Mouse (Mus musculus) liver, embryonic 16.5 days (tissue): ENCODE results near the gene Tmem178b. TPM values are rescaled to one million over a fixed set of nuclear protein-coding genes. Genes with fewer than 3 reads are reported as not detected.

Experiments
- ATAC-seq: fragments of 200-750 bp; cut with Nextera tagmentation; 2 replicates; pipeline ENCODE4 v1.8.0; 2017; ENCODE audit warnings: low read depth, mild to moderate bottlenecking, moderate number of reproducible peaks, moderate library complexity
- H3K27ac ChIP-seq: fragments of 300-500 bp; sonication (generic); 2 replicates; pipeline ENCODE4 v1.5.1; 2014; ENCODE audit warnings: mild to moderate bottlenecking, low read length
- H3K27me3 ChIP-seq: fragments of 300-500 bp; sonication (generic); 2 replicates; pipeline ENCODE4 v1.6.1; 2014; ENCODE audit warnings: low read depth, low read length, mixed read lengths; ENCODE audit not compliant: control insufficient read depth, insufficient read depth
- H3K36me3 ChIP-seq: fragments of 300-500 bp; sonication (generic); 2 replicates; pipeline ENCODE4 v1.6.1; 2014; ENCODE audit warnings: mild to moderate bottlenecking; ENCODE audit not compliant: control insufficient read depth, insufficient read depth
- H3K4me1 ChIP-seq: fragments of 300-500 bp; sonication (generic); 2 replicates; pipeline ENCODE4 v1.6.1; 2014; ENCODE audit warnings: low read depth, low read length, mixed read lengths; ENCODE audit not compliant: control insufficient read depth
- H3K4me2 ChIP-seq: fragments of 300-500 bp; sonication (generic); 2 replicates; pipeline ENCODE4 v1.6.1; 2014; ENCODE audit warnings: low read depth, low read length, mixed read lengths
- H3K4me3 ChIP-seq: fragments of 300-500 bp; sonication (generic); 2 replicates; pipeline ENCODE4 v1.5.1; 2014; ENCODE audit warnings: low read depth, mild to moderate bottlenecking, low read length
- H3K9ac ChIP-seq: fragments of 300-500 bp; sonication (generic); 2 replicates; pipeline ENCODE4 v1.6.1; 2014; ENCODE audit warnings: low read depth, low read length
- H3K9me3 ChIP-seq: fragments of 300-500 bp; sonication (generic); replicated peaks from 2 replicates; pipeline ENCODE4 v1.6.1; 2016; ENCODE audit warnings: low read length; ENCODE audit not compliant: control insufficient read depth
- WGBS: fragments of 180-500 bp; shearing (Covaris S2); extraction: QIAGEN DNeasy Blood & Tissue Kit; methylation state at CpG from one replicate; pipeline ENCODE4 v1.1.7; 2014; ENCODE audit not compliant: insufficient replicate concordance; 5-methylcytosine and 5-hydroxymethylcytosine counted together
- polyA plus RNA-seq: library from polyadenylated mRNA; unstranded; fragments of >200 nt; fragmentation: Nextera tagmentation; extraction: Ambion mirVana; gene quantifications from 2 replicates; pipeline ENCODE4 v1.2.1, GENCODE M21; 2015

Tmem178b gene
- polyA plus RNA-seq, 1 experiment from 2014 or later: not detected

DNA sequence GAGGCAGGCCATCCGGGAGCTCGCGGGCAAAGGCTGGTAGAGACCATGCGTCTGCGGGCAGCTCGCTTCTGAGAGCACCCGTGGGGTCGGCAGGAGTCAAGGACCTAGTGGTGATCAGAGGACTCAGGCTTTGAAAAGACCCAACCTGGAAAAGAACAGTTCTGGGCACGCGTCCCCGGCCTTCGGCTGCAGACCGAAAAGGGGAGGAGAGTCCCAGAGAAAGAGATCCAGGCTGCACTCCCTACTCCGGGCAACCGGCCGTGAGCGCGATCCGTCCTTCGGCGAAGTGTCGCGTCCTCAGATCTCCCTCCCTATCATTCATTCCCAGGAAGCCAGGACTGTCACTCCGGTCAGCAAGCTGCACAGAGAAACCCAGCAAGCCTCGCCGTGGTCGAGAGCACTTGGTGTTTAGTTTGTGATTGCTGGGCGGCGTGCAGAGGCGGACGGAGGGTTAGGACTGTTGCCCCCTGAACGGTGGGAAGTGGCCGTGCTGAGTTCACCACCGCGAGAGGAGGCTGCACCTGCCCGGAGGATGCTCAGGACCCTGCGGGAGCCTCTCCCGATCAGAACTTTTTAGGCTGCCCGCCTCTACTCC, 668 bp upstream of the Tmem178b start:
- H3K36me3 ChIP-seq: no peaks in the 10 kb centered on the region
- H3K27ac ChIP-seq: no peak overlapping the region
- H3K4me2 ChIP-seq: peak overlapping the region; percentile 48
- WGBS: 1% methylated on average over 39 of the region's 39 CpGs
- no peak for ATAC-seq
- H3K4me1 ChIP-seq: no peaks in the 10 kb centered on the region
- peak overlapping the region; percentile 33 for H3K4me3 ChIP-seq
- no peaks in the 10 kb centered on the region for H3K9me3 ChIP-seq
- no peak overlapping the region for H3K9ac ChIP-seq
- H3K27me3 ChIP-seq: peaks cover 55% of the 10 kb centered on the region

DNA sequence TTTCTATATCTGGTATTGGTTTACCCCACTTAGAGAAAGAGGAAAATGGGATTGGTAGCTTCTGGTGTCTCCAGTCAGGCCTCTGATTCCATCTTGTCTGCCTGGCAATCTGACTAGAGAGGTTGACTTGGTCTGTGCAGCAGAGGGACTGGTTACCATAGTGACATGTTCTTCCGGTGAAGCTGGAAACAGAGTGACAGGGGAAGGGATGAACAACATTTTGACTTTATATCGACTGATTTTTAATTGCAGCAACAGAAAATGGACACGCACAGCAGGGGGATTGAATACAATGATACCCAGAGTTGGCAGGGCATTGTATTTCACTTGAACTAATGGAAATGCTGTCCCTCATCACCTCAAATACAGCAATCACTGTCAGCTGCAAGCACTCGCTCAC, 2.1 kb downstream of the Tmem178b start:
- no peaks in the 10 kb centered on the region for H3K36me3 ChIP-seq
- ATAC-seq: no peak
- no peaks in the 10 kb centered on the region for H3K4me1 ChIP-seq
- no peaks in the 10 kb centered on the region for H3K9me3 ChIP-seq
- H3K4me2 ChIP-seq: no peak overlapping the region
- H3K27me3 ChIP-seq: peaks cover 46% of the 10 kb centered on the region
- no peak overlapping the region for H3K4me3 ChIP-seq
- no peak overlapping the region for H3K27ac ChIP-seq
- 55% methylated on average over 4 of the region's 4 CpGs for WGBS
- H3K9ac ChIP-seq: no peak overlapping the region

DNA sequence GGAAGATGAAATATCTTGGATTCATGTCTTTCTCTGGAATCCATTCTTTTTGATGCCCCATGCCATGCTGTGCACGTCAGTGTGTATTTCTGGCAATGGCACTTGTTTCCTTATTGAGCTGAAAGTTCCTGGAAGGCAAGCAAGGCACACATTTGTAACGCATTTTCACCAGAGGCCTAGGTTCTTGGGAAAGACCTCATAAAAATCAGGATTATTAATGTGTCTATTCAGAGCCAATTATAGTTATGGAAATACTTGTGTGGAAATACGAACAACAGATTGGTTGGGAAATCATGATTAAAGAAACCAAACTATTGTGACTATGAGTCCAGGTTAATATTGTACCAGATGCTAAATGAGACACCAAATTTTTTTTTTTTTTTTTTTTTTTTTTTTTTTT, 3.4 kb downstream of the Tmem178b start:
- ATAC-seq: no peak
- Histone ChIP-seq H3K36me3 (no peaks in the 10 kb centered on the region), H3K27ac (no peak overlapping the region), H3K4me1 (no peaks in the 10 kb centered on the region), H3K4me2 (no peak overlapping the region), H3K4me3 (no peak overlapping the region), H3K9me3 (no peaks in the 10 kb centered on the region), H3K27me3 (peaks cover 34% of the 10 kb centered on the region), H3K9ac (no peak overlapping the region)
- 48% methylated on average over 3 of the region's 3 CpGs for WGBS

DNA sequence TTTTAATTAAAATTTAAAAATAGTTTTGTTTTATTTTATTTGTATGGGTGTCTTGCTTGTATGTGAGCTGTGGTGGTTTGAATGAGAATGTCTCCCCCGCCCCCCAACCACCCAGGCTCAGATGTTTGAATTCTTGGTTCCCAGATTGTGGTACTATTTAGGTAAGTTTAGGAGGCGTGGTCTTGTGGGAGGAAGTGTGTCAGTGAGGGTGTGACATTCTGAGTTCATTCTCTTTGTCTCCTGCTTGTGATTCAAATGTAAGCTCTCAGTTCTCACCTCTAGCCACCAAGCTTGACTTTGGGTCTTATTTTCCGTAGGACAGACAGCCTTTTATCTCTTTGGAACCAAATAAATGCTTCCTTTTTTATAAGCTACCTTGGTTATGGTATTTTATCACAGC, 17.7 kb downstream of the Tmem178b start:
- Histone ChIP-seq H3K27me3 (no peaks in the 10 kb centered on the region), H3K4me1 (no peaks in the 10 kb centered on the region), H3K9me3 (no peaks in the 10 kb centered on the region), H3K36me3 (no peaks in the 10 kb centered on the region), H3K4me3 (no peak overlapping the region), H3K9ac (no peak overlapping the region), H3K27ac (no peak overlapping the region), H3K4me2 (no peak overlapping the region)
- WGBS: 39% methylated on average over 3 of the region's 3 CpGs
- no peak for ATAC-seq

- no peaks in the 10 kb centered on the region for H3K4me1 ChIP-seq
- 71% methylated on average over 3 of the region's 3 CpGs for WGBS
- H3K9ac ChIP-seq: no peak overlapping the region
- no peak for ATAC-seq
- no peak overlapping the region for H3K4me3 ChIP-seq
- H3K9me3 ChIP-seq: no peaks in the 10 kb centered on the region
- no peak overlapping the region for H3K27ac ChIP-seq
- no peak overlapping the region for H3K4me2 ChIP-seq
- no peaks in the 10 kb centered on the region for H3K36me3 ChIP-seq
- H3K27me3 ChIP-seq: no peaks in the 10 kb centered on the region
Measured at GRCm38 (mm10) chr6:39896500-39896899, 23.4 kb downstream of the Tmem178b start.

DNA sequence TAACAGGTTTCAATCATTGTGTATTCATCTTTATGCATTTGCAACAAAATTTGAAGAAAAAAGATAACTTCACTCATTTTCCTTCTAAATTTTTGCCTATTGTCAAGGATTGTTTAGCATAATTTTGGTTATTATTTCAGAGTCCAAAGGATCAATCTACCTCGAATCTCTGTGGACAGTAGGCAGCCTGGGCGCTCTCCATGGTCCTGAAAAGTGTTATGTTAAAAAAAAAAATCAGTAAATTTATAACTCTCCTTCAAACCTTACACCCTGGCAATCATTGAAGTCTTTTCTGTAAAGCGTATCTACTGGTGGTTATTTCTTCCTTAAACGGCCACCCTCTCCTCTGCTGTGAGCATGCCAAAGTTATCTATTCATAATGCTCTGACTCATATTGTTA, 26.2 kb downstream of the Tmem178b start:
- no peak overlapping the region for H3K27ac ChIP-seq
- 33% methylated on average over 4 of the region's 4 CpGs for WGBS
- no peaks in the 10 kb centered on the region for H3K4me1 ChIP-seq
- no peaks in the 10 kb centered on the region for H3K27me3 ChIP-seq
- no peak overlapping the region for H3K9ac ChIP-seq
- no peak for ATAC-seq
- no peaks in the 10 kb centered on the region for H3K9me3 ChIP-seq
- H3K4me2 ChIP-seq: no peak overlapping the region
- no peaks in the 10 kb centered on the region for H3K36me3 ChIP-seq
- H3K4me3 ChIP-seq: no peak overlapping the region

GRCm38 (mm10) chr6:39903220-39903773, 30.2 kb downstream of the Tmem178b start:
- Histone ChIP-seq H3K27me3 (no peaks in the 10 kb centered on the region), H3K4me3 (no peak overlapping the region), H3K36me3 (no peaks in the 10 kb centered on the region), H3K27ac (no peak overlapping the region), H3K9ac (no peak overlapping the region), H3K4me2 (no peak overlapping the region), H3K9me3 (no peaks in the 10 kb centered on the region), H3K4me1 (no peaks in the 10 kb centered on the region)
- WGBS: 53% methylated on average over 6 of the region's 6 CpGs
- ATAC-seq: no peak

DNA sequence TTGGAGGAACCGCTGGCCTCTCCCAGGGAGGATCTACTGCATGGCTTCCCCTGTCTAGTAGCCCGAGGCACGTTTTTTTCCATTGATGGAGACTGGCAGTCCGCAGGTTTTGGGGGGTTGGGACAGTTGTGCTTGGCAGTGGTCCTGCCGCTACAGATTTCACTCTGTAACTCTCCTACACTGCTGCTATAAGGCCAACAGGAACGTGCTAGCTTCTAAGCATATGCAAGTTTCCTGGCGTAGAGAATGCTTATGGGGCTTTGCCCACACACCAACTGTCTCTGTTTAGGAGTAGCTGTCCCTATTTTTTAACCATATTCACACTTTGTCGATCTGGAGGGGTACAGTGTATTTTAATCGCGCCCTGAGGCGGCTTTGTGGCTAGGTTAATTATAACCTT, 30.8 kb downstream of the Tmem178b start:
- no peak overlapping the region for H3K27ac ChIP-seq
- no peak for ATAC-seq
- 47% methylated on average over 11 of the region's 11 CpGs for WGBS
- H3K27me3 ChIP-seq: no peaks in the 10 kb centered on the region
- no peaks in the 10 kb centered on the region for H3K4me1 ChIP-seq
- H3K9me3 ChIP-seq: no peaks in the 10 kb centered on the region
- no peak overlapping the region for H3K4me3 ChIP-seq
- H3K4me2 ChIP-seq: no peak overlapping the region
- H3K9ac ChIP-seq: no peak overlapping the region
- no peaks in the 10 kb centered on the region for H3K36me3 ChIP-seq

GRCm38 (mm10) chr6:39914956-39915355, 41.9 kb downstream of the Tmem178b start:
- Histone ChIP-seq H3K27me3 (no peaks in the 10 kb centered on the region), H3K27ac (no peak overlapping the region), H3K4me3 (no peak overlapping the region), H3K9me3 (no peaks in the 10 kb centered on the region), H3K9ac (no peak overlapping the region), H3K4me1 (no peaks in the 10 kb centered on the region), H3K4me2 (no peak overlapping the region), H3K36me3 (no peaks in the 10 kb centered on the region)
- no peak for ATAC-seq
- 15% methylated on average over 8 of the region's 8 CpGs for WGBS
